Mouse (Mus musculus) erythroblast, embryonic 14.5 days (primary cell): ENCODE data around the gene Dtnb.

ENCODE experiments used
- GATA1 ChIP-seq: IDR thresholded peaks from 2 replicates; pipeline ENCODE4 v1.6.1; 2012; ENCODE audit warnings: low read length, inconsistent platforms, mixed read lengths
- TAL1 ChIP-seq: IDR thresholded peaks from 3 replicates; pipeline ENCODE4 v1.6.1; 2012; ENCODE audit warnings: low read length, inconsistent platforms, mixed read lengths

DNA sequence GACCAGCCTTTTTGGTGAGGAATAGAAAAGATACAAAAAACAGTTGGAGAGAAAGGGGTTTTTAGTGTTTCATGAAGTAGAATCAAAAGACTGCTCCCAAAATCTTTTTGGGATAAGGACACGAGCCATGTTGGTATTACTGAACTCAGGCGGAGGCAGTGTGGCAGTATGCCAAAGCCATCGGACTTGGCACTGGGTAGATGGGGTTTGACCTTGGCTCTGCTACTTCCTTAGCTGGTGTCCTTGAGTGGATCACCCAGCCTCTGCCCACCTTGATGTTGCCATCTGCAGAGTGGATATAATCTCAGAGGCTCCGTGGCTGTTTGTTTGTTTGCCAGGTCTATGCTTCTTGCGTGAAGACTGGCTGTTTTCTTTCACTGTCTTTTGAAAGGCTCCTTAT is 245.4 kb downstream of the Dtnb start:
- TF ChIP-seq GATA1, result no peak
- no peak for TF ChIP-seq TAL1
